Mouse (Mus musculus) regulatory T cell (primary cell): ENCODE data around the gene Nacc1.
"Not testable (repeated sequence)": the region's sequence is repeated elsewhere in the genome, so short reads cannot be mapped to it uniquely, and the experiment has no call there.

Source experiments
- in situ Hi-C: fragments of 300-600 bp; cut with MboI, MseI; formaldehyde crosslinking; loops from one replicate; pipeline ENCODE4 v1.15.1; 2025; ENCODE audit warnings: high pct_unique_total_duplicates

Nacc1 gene

GRCm38 (mm10) chr8:84699861-84700322 lies 12.2 kb upstream of the Nacc1 start:
- in situ Hi-C loops, result loop anchor here (5.0 kb wide), 1 partner anchor 112 kb away; no protein-coding TSS in a partner anchor

- in situ Hi-C loops, result loop anchor here (5.0 kb wide), 1 partner anchor 113 kb away; no protein-coding TSS in a partner anchor
Observed at GRCm38 (mm10) chr8:84698929-84699401, 11.3 kb upstream of the Nacc1 start.

GRCm38 (mm10) chr8:84698288-84698687 lies 10.6 kb upstream of the Nacc1 start:
- in situ Hi-C loops, result loop anchor here (5.0 kb wide), 1 partner anchor 114 kb away; no protein-coding TSS in a partner anchor

GRCm38 (mm10) chr8:84697166-84698130 lies 9.8 kb upstream of the Nacc1 start:
- in situ Hi-C loops, result loop anchor here (5.0 kb wide), 1 partner anchor 115 kb away; no protein-coding TSS in a partner anchor

GRCm38 (mm10) chr8:84695140-84695539 lies 7.5 kb upstream of the Nacc1 start:
- in situ Hi-C loops, result loop anchor here (5.0 kb wide), 1 partner anchor 117 kb away; no protein-coding TSS in a partner anchor

- in situ Hi-C loops, result loop anchor here (5.0 kb wide), 1 partner anchor 344 kb away; the partner anchor contains the start of gene Tnpo2
Observed at GRCm38 (mm10) chr8:84693332-84693731, 5.7 kb upstream of the Nacc1 start.

GRCm38 (mm10) chr8:84689091-84689915 lies 1.6 kb upstream of the Nacc1 start:
- in situ Hi-C loops, result no loop called here

GRCm38 (mm10) chr8:84687003-84687704 lies 508 bp downstream of the Nacc1 start:
- in situ Hi-C loops, result no loop called here

- in situ Hi-C loops, result no loop called here
Observed at GRCm38 (mm10) chr8:84686191-84687002, 1.3 kb downstream of the Nacc1 start, which contains the start of gene Trmt1. Gene Trmt1 (plus strand): TSS chr8:84686307.

GRCm38 (mm10) chr8:84684537-84684936 lies 3.1 kb downstream of the Nacc1 start:
- in situ Hi-C loops, result no loop called here

GRCm38 (mm10) chr8:84682257-84682656 lies 5.4 kb downstream of the Nacc1 start:
- in situ Hi-C loops, result no loop called here

- in situ Hi-C loops, result no loop called here
Observed at GRCm38 (mm10) chr8:84681476-84681875, 6.2 kb downstream of the Nacc1 start.

- in situ Hi-C loops, result no loop called here
Observed at GRCm38 (mm10) chr8:84677305-84677704, 10.4 kb downstream of the Nacc1 start.

GRCm38 (mm10) chr8:84670295-84671006 lies 17.2 kb downstream of the Nacc1 start:
- in situ Hi-C loops, result not testable (repeated sequence)

GRCm38 (mm10) chr8:84668731-84669485 lies 18.8 kb downstream of the Nacc1 start:
- in situ Hi-C loops, result no loop called here

GRCm38 (mm10) chr8:84668081-84668480 lies 19.6 kb downstream of the Nacc1 start:
- in situ Hi-C loops, result no loop called here

GRCm38 (mm10) chr8:84665385-84665893 lies 22.2 kb downstream of the Nacc1 start:
- in situ Hi-C loops, result no loop called here
